Comparison of ENCODE assay signal across 8 mouse cellular contexts in the genomic region with DNA sequence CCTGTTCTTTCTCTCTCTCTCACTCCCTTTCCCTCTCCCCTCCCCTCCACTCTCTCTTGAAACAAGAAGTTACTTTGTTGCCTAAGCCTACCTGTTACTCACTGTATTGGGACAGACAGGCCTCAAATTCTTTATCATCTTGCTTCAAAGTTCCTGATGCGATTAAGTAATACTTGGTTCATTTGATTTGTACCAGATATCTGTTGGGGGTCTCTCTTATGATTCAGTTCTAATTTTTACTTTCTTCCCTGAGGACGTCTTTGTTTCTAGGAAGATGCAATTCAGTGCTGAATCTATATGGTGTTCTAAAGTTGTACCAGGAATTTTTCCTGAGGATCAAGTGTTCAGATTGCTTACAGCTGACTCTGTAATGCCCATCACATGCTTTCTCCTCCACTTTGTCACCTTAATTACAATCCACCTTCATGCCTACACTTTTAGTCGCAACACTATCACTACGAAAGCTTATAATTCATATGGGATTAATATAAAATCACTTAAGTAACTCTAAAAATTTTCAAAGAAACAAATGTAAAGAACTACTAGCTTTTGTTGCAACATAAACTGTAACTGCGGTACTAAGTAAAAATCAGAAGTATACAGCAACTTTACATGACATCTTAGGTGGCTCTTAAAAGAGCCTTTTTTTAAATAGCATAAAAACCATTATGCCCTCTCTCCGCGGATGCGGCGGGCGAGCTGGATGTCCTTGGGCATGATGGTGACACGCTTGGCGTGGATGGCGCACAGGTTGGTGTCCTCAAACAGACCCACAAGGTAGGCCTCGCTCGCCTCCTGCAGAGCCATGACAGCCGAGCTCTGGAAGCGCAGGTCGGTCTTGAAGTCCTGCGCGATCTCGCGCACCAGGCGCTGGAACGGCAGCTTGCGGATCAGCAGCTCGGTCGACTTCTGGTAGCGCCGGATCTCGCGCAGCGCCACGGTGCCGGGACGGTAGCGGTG. TPM values are rescaled to one million over a fixed set of nuclear protein-coding genes. Genes with fewer than 3 reads are reported as not detected.
A peak's percentile ranks its signal among the peaks of the same experiment; 100 is the strongest.
DNase-seq lines count a peak whose midpoint lies in the region; ATAC-seq lines count a peak whose summit lies in the region.

No protein-coding gene starts in this region.

- H3K27me3 ChIP-seq in heart, embryonic 11.5 days (ENCODE audit: control insufficient read depth, insufficient read depth, low read length) = no peaks in the 10 kb centered on the region

- H3K36me3 ChIP-seq in heart, embryonic 11.5 days (ENCODE audit: control insufficient read depth, insufficient read depth, low read length) = no peaks in the 10 kb centered on the region

- WGBS in heart, embryonic 11.5 days (ENCODE audit: insufficient replicate concordance) = 2% methylated on average over 15 of the region's 36 CpGs

- no peak for DNase-seq in heart, adult 9 months (ENCODE audit: low spot score in 2 of 2)
- peak; percentile 17 for DNase-seq in Muller cell, postnatal 12 days (ENCODE audit: inconsistent ontology term)
- DNase-seq in mesoderm, embryonic 11.5 days (ENCODE audit: low read depth, low spot score) = peak; percentile 23
- no peak for DNase-seq in left cerebral cortex, adult 9 months (ENCODE audit: low spot score in 2 of 2)
- DNase-seq in right cerebral cortex, postnatal 25 days = no peak

- peak overlapping the region; percentile 100 for H3K27ac ChIP-seq in heart, embryonic 11.5 days (ENCODE audit: low read depth, low read length)

- 0 out of 2 replicates have a peak, but pooled peaks have one; percentile 2 for ATAC-seq in heart, embryonic 11.5 days (replicated peaks; ENCODE audit: insufficient number of reproducible peaks, low FRiP score, low TSS enrichment)
- 0 out of 2 replicates have a peak, but pooled peaks have one; percentile 8 for ATAC-seq in granulocyte monocyte progenitor cell, adult 5-6 weeks (replicated peaks; ENCODE audit: poor library complexity, severe bottlenecking)
- no peak for ATAC-seq in monocyte, adult 5-6 weeks (replicated peaks; ENCODE audit: insufficient number of reproducible peaks, low FRiP score, low TSS enrichment, poor library complexity, severe bottlenecking)

- peak overlapping the region; percentile 37 for H3K4me3 ChIP-seq in heart, embryonic 11.5 days (ENCODE audit: low read depth, low read length)

- peak overlapping the region; percentile 59 for H3K9ac ChIP-seq in heart, embryonic 11.5 days (ENCODE audit: low read depth, low read length)

- H3K4me1 ChIP-seq in heart, embryonic 11.5 days (ENCODE audit: control insufficient read depth, insufficient read depth, low read length) = peaks cover 9% of the 10 kb centered on the region

- peak overlapping the region; percentile 71 for H3K4me2 ChIP-seq in heart, embryonic 11.5 days

- H3K9me3 ChIP-seq in heart, embryonic 11.5 days (replicated peaks; ENCODE audit: control insufficient read depth, low read length) = no peaks in the 10 kb centered on the region

RNA-seq across cellular contexts. Expression of gene Hist1h3c, which starts 0.7 kb away (rescaled TPM):
- 4.1 and 4.5 TPM in 2 replicates for polyA plus RNA-seq in heart, embryonic 11.5 days (2014; fragmentation: Nextera tagmentation; extraction: Ambion mirVana)
- 24.5 and 38.0 TPM in 2 replicates for total RNA-seq in granulocyte monocyte progenitor cell, adult 5-6 weeks (2014; fragmentation: Nextera tagmentation)
- total RNA-seq in granulocyte monocyte progenitor cell, adult 5-6 weeks (2017) = 507 and 886 TPM in 2 replicates
- total RNA-seq in monocyte, adult 5-6 weeks (2017) = 6.8 TPM in 1 of 3 replicates, not detected in the others

RNA-seq across cellular contexts. Expression of gene Hist1h2bb, which starts 1.8 kb away (rescaled TPM):
- 1.2 and 2.7 TPM in 2 replicates for polyA plus RNA-seq in heart, embryonic 11.5 days (2014; fragmentation: Nextera tagmentation; extraction: Ambion mirVana)
- 155 and 176 TPM in 2 replicates for total RNA-seq in granulocyte monocyte progenitor cell, adult 5-6 weeks (2014; fragmentation: Nextera tagmentation)
- total RNA-seq in granulocyte monocyte progenitor cell, adult 5-6 weeks (2017) = 3,446 and 3,529 TPM in 2 replicates
- total RNA-seq in monocyte, adult 5-6 weeks (2017) = 151 to 300 TPM (median 178 TPM) in 3 replicates

RNA-seq across cellular contexts. Expression of gene Hist1h1c, which starts 6.1 kb away (rescaled TPM):
- polyA plus RNA-seq in heart, embryonic 11.5 days (2014; fragmentation: Nextera tagmentation; extraction: Ambion mirVana) = 24.6 TPM in 2 replicates
- total RNA-seq in granulocyte monocyte progenitor cell, adult 5-6 weeks (2014; fragmentation: Nextera tagmentation) = 61.8 and 110 TPM in 2 replicates
- total RNA-seq in granulocyte monocyte progenitor cell, adult 5-6 weeks (2017) = 737 and 810 TPM in 2 replicates
- 589 to 739 TPM (median 677 TPM) in 3 replicates for total RNA-seq in monocyte, adult 5-6 weeks (2017)

RNA-seq across cellular contexts. Expression of gene Hist1h2ab, which starts 6.2 kb away (rescaled TPM):
- 16.7 and 18.1 TPM in 2 replicates for polyA plus RNA-seq in heart, embryonic 11.5 days (2014; fragmentation: Nextera tagmentation; extraction: Ambion mirVana)
- 9.2 and 31.4 TPM in 2 replicates for total RNA-seq in granulocyte monocyte progenitor cell, adult 5-6 weeks (2014; fragmentation: Nextera tagmentation)
- 1,996 and 2,074 TPM in 2 replicates for total RNA-seq in granulocyte monocyte progenitor cell, adult 5-6 weeks (2017)
- 64.3 to 74.6 TPM in 2 of 3 replicates, not detected in the other for total RNA-seq in monocyte, adult 5-6 weeks (2017)

RNA-seq across cellular contexts. Expression of gene Hist1h3b, which starts 7.4 kb away (rescaled TPM):
- 2.7 and 3.7 TPM in 2 replicates for polyA plus RNA-seq in heart, embryonic 11.5 days (2014; fragmentation: Nextera tagmentation; extraction: Ambion mirVana)
- 92.5 and 158 TPM in 2 replicates for total RNA-seq in granulocyte monocyte progenitor cell, adult 5-6 weeks (2014; fragmentation: Nextera tagmentation)
- 628 and 657 TPM in 2 replicates for total RNA-seq in granulocyte monocyte progenitor cell, adult 5-6 weeks (2017)
- total RNA-seq in monocyte, adult 5-6 weeks (2017) = 9.7 TPM in 1 of 3 replicates, not detected in the others

Comparison
In these comparisons a context has a peak if more than half of its experiments do, and no peak if none do; other contexts are left out.
1. DNase-seq: peak in Muller cell, postnatal 12 days (single experiment) and mesoderm, embryonic 11.5 days (single experiment); none in heart, adult 9 months (0 of 2), left cerebral cortex, adult 9 months (0 of 2) and right cerebral cortex, postnatal 25 days (single experiment).